Mouse (Mus musculus): ENCODE data around the gene Gm20458. TPM values are rescaled to one million over a fixed set of nuclear protein-coding genes. Genes with fewer than 3 reads are reported as not detected.

Gm20458 gene
- total RNA-seq (2023) = 6.3 TPM

DNA sequence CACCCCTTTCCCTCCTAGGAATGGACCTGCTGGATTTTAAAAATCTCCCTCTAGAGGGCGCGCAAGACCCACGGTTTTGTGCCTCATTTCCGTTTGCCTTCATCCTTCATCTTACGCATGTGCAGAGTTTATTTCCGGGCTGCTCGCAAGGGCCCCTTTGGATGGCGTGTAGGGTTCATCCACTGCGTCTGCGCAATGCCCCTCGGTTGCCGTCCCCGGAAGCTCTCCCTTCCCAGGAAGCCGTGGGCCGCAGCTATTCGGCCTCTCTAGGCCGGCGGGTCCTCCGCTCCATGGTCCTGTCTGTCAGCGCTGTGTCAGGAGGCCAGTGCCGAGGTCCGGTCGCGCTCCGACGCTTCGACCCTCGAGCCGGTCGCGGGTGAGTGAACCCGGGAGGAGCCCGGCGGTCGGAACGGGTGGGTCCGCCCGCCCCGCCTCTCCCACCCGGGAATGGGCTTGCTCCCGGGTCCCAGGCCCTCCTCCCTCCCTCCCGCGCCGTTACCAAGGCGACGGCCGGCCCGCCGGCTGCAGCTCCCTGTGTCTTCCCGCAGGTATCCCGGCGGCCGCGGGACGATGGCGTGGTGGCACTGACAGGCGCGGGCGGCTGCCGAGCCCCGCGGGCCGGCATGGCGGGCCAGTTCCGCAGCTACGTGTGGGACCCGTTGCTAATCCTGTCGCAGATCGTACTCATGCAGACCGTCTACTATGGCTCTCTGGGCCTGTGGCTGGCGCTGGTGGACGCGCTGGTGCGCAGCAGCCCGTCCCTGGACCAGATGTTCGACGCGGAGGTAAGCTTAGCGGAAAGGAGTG is at the start of gene Gm20458:
Gm20458 (plus strand) TSS at position 223 of the 807 bp plus-strand sequence.

DNA sequence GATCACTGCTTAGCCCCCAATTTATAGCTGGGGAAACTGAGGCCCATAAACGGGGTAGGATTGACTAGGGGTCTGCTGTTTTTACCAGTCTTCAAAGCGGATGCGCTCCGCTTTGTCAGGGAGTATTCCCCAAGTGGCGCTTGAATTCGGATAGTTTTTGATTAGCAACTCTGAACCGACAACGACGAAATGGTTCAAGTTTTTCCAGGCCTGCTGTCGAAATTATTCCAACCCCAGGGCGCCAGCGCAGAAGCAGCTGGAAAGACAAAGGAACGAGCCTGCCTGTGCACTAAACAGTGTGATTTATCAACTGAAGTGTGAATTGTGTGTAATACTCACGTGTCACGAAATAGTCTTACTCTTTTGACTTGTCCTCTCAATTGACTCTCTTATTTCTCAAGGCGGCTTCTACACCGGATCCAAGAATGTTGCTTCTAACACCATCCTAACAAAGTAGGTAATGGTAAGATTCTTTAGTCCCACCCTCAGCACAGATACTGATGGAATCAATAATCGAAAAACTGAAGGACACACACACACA is 17.2 kb upstream of the Gm20458 start, which contains the start of gene Sdc4:
Sdc4 (minus strand) TSS at position 428 of the 541 bp plus-strand sequence.

DNA sequence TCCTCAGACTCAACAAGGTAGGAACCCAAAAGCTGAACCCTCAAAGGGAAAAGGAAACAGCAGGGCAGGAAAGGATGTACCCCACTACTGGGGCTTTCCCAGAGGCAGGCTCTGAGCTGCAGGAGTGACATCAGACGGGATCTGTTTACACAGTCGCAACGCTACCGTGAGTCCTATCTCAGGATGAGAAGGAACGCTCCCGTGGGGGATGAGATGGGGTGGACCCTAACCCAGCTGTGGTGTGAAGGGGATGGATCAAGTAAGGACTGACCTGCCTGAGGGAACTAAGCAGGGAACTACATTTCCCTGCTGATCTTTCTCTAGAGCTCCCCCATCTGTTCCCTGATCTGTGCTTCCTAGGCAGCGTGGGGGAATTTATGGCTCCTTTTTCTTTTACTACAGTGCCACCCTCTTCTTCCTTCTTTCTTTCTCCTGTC is 3.9 kb upstream of the Gm20458 start, which contains the start of gene Sys1:
Sys1 (plus strand) TSS at position 101 of the 437 bp plus-strand sequence.

DNA sequence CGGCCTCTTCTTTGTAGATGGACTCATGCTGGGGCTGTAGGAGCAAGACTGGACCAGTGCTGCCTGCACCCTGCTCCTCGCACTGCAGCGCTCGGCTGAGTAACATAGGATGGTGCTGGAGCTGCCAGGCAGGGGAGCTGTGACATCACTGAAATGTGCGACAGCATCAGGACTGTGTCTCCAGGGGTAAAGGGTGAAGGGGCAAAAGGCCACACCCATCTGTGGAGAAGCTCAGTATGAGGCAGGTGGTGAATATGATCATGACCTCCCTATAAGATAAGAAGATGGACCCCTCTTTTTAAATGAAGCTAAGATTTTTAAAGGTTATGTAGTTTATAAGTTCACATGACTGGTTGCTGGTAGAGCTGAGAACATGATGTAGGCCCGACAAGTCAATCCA is 12.9 kb downstream of the Gm20458 start, which contains the start of gene Trp53tg5:
Trp53tg5 (minus strand) TSS at position 101 of the 400 bp plus-strand sequence.

DNA sequence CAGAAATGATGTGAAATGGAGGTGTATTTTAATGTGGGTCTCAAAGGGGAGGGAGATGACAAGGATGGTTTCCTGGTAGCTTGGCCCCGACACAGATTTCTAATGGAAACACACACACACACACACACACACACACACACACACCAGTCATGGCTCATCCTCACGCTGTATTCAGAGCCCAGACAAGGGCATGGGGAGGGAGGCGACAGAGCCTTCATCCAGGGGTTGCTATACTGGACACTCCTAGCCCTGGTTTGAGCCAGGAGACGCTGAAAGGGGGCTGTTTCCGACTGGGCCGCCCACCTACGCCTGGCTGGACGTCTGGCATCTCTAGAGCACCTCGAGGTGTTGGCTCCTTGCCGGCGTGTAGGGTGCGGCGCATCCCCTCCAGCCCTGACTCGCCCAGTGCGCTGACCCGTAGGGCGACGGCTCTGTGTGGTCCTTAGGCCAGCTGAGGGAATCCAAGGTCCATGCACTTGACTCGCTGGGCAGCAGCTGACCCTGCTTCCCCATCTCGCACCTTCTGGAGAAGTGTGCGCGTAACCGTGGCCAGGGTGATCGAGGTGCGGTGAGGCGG is 25.0 kb downstream of the Gm20458 start, which contains the start of gene Dbndd2:
Dbndd2 (plus strand) TSS at position 426 of the 577 bp plus-strand sequence.

DNA sequence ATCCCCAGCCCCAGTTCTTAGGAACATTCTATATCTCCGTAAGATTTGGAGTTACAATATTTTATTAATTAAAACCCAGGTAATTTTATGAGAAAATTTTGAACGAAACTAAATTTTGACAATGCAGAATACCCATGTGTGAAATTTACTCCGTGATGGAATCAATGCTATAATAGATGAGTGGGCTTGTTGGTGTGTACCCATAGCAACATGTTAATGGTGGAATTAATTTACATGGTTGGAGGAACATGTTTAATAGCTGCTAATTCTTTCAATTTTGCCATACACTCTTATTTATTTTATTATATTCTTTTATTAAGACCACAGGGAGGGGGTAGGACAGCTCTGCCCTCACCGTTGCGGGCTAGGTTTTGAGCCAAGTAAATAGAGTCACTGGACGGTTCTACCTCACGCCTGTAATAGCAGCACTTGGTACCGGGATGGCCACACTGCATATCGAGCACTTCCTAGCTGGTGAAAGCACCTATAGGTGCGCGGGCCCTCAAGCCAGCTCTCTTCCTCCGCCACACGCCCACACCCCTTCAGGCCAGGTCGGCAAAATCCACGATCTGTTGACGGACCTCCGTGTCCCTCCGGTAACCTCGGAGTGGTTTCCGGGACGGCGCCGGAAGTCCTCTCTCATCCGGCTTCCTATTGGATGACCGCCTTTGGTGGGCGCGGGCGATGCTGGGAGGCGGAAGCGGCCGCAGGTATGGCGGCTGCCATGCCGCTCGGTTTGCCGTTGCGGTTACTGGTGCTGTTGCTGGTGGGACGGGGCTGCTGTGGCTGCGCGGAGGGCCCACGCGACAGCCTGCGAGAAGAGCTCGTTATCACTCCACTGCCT is 36.3 kb downstream of the Gm20458 start, which contains the start of gene Pigt:
Pigt (plus strand) TSS at position 674 of the 844 bp plus-strand sequence.

Other genes with a start within 250 kb of the Gm20458 start
- gene Wfdc15b, start 239.3 kb upstream of the Gm20458 start, total RNA-seq (2023) = not detected
- gene Svs2, start 222.5 kb upstream of the Gm20458 start, total RNA-seq (2023) = not detected
- gene Svs3b, start 204.3 kb upstream of the Gm20458 start, total RNA-seq (2023) = not detected
- gene Svs4, start 182.5 kb upstream of the Gm20458 start, total RNA-seq (2023) = not detected
- gene Svs3a, start 171.7 kb upstream of the Gm20458 start, total RNA-seq (2023) = not detected
- not detected for gene Svs6, start 144.2 kb upstream of the Gm20458 start, total RNA-seq (2023)
- not detected for gene Svs5, start 128.2 kb upstream of the Gm20458 start, total RNA-seq (2023)
- 3.9 TPM for gene Slpi, start 71.9 kb upstream of the Gm20458 start, total RNA-seq (2023)
- not detected for gene Rbpjl, start 57.8 kb upstream of the Gm20458 start, total RNA-seq (2023)
- gene Matn4, start 55.8 kb upstream of the Gm20458 start, total RNA-seq (2023) = not detected
- gene Sdc4, start 17.1 kb upstream of the Gm20458 start, total RNA-seq (2023) = 11.7 TPM
- 44.3 TPM for gene Sys1, start 4.0 kb upstream of the Gm20458 start, total RNA-seq (2023)
- gene Trp53tg5, start 12.8 kb downstream of the Gm20458 start, total RNA-seq (2023) = not detected
- 5.1 TPM for gene Dbndd2, start 25.1 kb downstream of the Gm20458 start, total RNA-seq (2023)
- 56.1 TPM for gene Pigt, start 36.6 kb downstream of the Gm20458 start, total RNA-seq (2023)
- gene Wfdc2, start 101.4 kb downstream of the Gm20458 start, total RNA-seq (2023) = not detected
- gene Spint3, start 112.5 kb downstream of the Gm20458 start, total RNA-seq (2023) = not detected
- not detected for gene Wfdc6a, start 124.5 kb downstream of the Gm20458 start, total RNA-seq (2023)
- not detected for gene Eppin, start 132.6 kb downstream of the Gm20458 start, total RNA-seq (2023)
- not detected for gene Wfdc6b, start 152.6 kb downstream of the Gm20458 start, total RNA-seq (2023)
- not detected for gene Wfdc8, start 152.7 kb downstream of the Gm20458 start, total RNA-seq (2023)
- not detected for gene Wfdc16, start 177.8 kb downstream of the Gm20458 start, total RNA-seq (2023)
- gene Wfdc10, start 195.1 kb downstream of the Gm20458 start, total RNA-seq (2023) = not detected
- gene Wfdc9, start 195.6 kb downstream of the Gm20458 start, total RNA-seq (2023) = not detected
- not detected for gene Wfdc11, start 213.1 kb downstream of the Gm20458 start, total RNA-seq (2023)
- not detected for gene Wfdc13, start 224.1 kb downstream of the Gm20458 start, total RNA-seq (2023)
- gene Spint4, start 237.5 kb downstream of the Gm20458 start, total RNA-seq (2023) = not detected